Mouse (Mus musculus) lung, embryonic 14.5 days (tissue): ENCODE measurements around the gene Rgl3. TPM values are rescaled to one million over a fixed set of nuclear protein-coding genes. Genes with fewer than 3 reads are reported as not detected.

Experiments used
- ATAC-seq: fragments of 200-750 bp; cut with Nextera tagmentation; 2 replicates; pipeline ENCODE4 v1.8.0; 2017; ENCODE audit warnings: mild to moderate bottlenecking, moderate TSS enrichment, moderate library complexity; ENCODE audit not compliant: insufficient read depth
- DNase-seq: peaks from one replicate; pipeline ENCODE4 v3.0.0-alpha.2; 2015
- H3K27ac ChIP-seq: fragments of 300-500 bp; sonication (generic); 2 replicates; pipeline ENCODE4 v1.5.1; 2014; ENCODE audit warnings: low read depth, mild to moderate bottlenecking, moderate library complexity
- H3K27me3 ChIP-seq: fragments of 300-500 bp; sonication (generic); 2 replicates; pipeline ENCODE4 v1.6.1; 2014; ENCODE audit warnings: low read length, control low read depth; ENCODE audit not compliant: insufficient read depth
- H3K36me3 ChIP-seq: fragments of 300-500 bp; sonication (generic); 2 replicates; pipeline ENCODE4 v1.6.1; 2014; ENCODE audit warnings: control low read depth; ENCODE audit not compliant: insufficient read depth
- H3K4me1 ChIP-seq: fragments of 300-500 bp; sonication (generic); 2 replicates; pipeline ENCODE4 v1.6.1; 2014; ENCODE audit warnings: antibody characterized with exemption, control low read depth; ENCODE audit not compliant: insufficient read depth
- H3K4me2 ChIP-seq: fragments of 300-500 bp; sonication (generic); 2 replicates; pipeline ENCODE4 v1.6.1; 2014; ENCODE audit warnings: mild to moderate bottlenecking
- H3K4me3 ChIP-seq: fragments of 300-500 bp; sonication (generic); 2 replicates; pipeline ENCODE4 v1.5.1; 2014; ENCODE audit warnings: low read depth, low read length
- H3K9ac ChIP-seq: fragments of 300-500 bp; sonication (generic); 2 replicates; pipeline ENCODE4 v1.6.1; 2014
- H3K9me3 ChIP-seq: fragments of 300-500 bp; sonication (generic); 2 replicates; pipeline ENCODE4 v1.6.1; 2016; ENCODE audit warnings: low read depth, low read length, control low read depth
- CTCF ChIP-seq: IDR thresholded peaks from 2 replicates; pipeline ENCODE4 v1.5.1; 2016; ENCODE audit warnings: antibody characterized with exemption, low read depth
- WGBS: fragments of 180-500 bp; shearing (Covaris S2); extraction: QIAGEN DNeasy Blood & Tissue Kit; methylation state at CpG from one replicate; pipeline ENCODE4 v1.1.7; 2014; 5-methylcytosine and 5-hydroxymethylcytosine counted together
- polyA plus RNA-seq: library from polyadenylated mRNA; unstranded; fragments of >200 nt; fragmentation: Nextera tagmentation; extraction: Ambion mirVana; gene quantifications from 2 replicates; pipeline ENCODE4 v1.2.1, GENCODE M21; 2014

The Rgl3 gene
- polyA plus RNA-seq, 1 experiment from 2014 or later: 5.5 TPM

GRCm38 (mm10) chr9:21948790-21949189, 40.5 kb downstream of the Rgl3 start:
- Histone ChIP-seq H3K4me3 (no peak overlapping the region), H3K36me3 (no peaks in the 10 kb centered on the region), H3K27me3 (no peaks in the 10 kb centered on the region), H3K4me2 (no peak overlapping the region), H3K9ac (no peak overlapping the region), H3K9me3 (no peaks in the 10 kb centered on the region), H3K27ac (no peak overlapping the region), H3K4me1 (no peaks in the 10 kb centered on the region)
- no peak for TF ChIP-seq CTCF
- ATAC-seq: no peak
- 63% methylated on average over 6 of the region's 6 CpGs for WGBS
- DNase-seq: no peak

- WGBS: 47% methylated on average over 8 of the region's 8 CpGs
Measured at GRCm38 (mm10) chr9:21948146-21948545, 41.1 kb downstream of the Rgl3 start.

DNA sequence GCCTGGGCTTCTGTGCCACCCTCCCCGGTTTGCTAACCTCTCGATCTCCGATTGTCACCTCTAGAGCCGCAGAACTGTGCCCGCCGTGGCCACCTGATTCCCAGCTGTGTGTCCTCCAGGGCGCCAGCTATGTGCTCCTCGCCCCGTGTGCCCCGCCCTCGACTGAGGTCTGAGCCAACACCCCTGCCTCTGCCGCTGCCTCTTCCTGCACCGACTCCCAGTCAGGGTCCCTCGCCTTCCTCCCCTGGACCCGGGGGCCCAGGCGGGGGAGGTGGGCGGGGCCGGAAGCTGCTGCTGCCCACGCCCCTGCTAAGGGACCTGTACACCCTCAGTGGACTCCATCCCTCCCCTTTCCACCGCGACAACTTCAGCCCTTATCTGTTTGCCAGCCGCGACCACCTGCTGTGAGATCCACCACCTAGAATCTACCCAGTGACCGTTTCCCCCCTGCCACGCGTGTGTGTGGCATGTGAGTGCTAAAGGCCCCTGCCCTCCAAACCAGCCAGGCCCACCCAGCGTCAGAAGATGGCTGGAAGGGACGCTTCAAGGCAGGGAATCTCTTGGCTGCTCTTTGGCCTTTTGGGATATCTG, 41.6 kb downstream of the Rgl3 start:
- no peak for ATAC-seq
- Histone ChIP-seq H3K36me3 (no peaks in the 10 kb centered on the region), H3K9me3 (no peaks in the 10 kb centered on the region), H3K4me1 (no peaks in the 10 kb centered on the region), H3K9ac (no peak overlapping the region), H3K4me2 (no peak overlapping the region), H3K27ac (no peak overlapping the region), H3K4me3 (no peak overlapping the region), H3K27me3 (no peaks in the 10 kb centered on the region)
- DNase-seq: no peak
- WGBS: 6% methylated on average over 28 of the region's 28 CpGs
- TF ChIP-seq CTCF: no peak

More at GRCm38 (mm10) chr9:21948146-21948545, 41.1 kb downstream of the Rgl3 start:
- no peak overlapping the region for H3K4me3 ChIP-seq
- no peaks in the 10 kb centered on the region for H3K36me3 ChIP-seq
- DNase-seq: no peak
- no peak overlapping the region for H3K9ac ChIP-seq
- no peak overlapping the region for H3K27ac ChIP-seq
- H3K4me1 ChIP-seq: no peaks in the 10 kb centered on the region
- ATAC-seq: no peak
- TF ChIP-seq CTCF: no peak
- H3K9me3 ChIP-seq: no peaks in the 10 kb centered on the region
- H3K27me3 ChIP-seq: no peaks in the 10 kb centered on the region
- H3K4me2 ChIP-seq: no peak overlapping the region

GRCm38 (mm10) chr9:21944267-21944666, 45.0 kb downstream of the Rgl3 start:
- 11% methylated on average over 23 of the region's 23 CpGs for WGBS
- H3K9me3 ChIP-seq: no peaks in the 10 kb centered on the region
- no peak for ATAC-seq
- H3K4me3 ChIP-seq: no peak overlapping the region
- no peaks in the 10 kb centered on the region for H3K36me3 ChIP-seq
- H3K9ac ChIP-seq: no peak overlapping the region
- H3K4me1 ChIP-seq: no peaks in the 10 kb centered on the region
- no peaks in the 10 kb centered on the region for H3K27me3 ChIP-seq
- no peak overlapping the region for H3K27ac ChIP-seq
- H3K4me2 ChIP-seq: no peak overlapping the region
- TF ChIP-seq CTCF: no peak
- DNase-seq: peak; percentile 36

DNA sequence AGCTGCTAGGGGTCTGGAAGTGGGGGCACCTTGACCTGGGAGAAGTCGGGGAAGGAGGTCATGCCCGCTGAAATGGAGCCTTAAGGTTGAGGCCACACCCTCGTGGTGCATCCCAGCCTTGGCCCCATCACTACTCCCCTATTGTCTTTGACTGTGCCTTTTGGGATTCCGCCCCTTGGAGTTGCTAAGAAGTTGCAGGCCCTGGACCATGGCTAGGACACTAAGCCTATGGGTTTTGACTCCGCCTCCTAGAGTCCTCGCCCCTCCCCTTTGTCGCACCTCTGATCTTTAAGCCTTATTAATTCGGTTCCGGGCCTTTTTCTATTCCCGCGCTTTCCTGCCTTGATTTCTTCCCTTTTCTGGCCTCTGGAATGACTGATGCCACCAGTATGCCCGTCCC, 45.6 kb downstream of the Rgl3 start:
- no peak for TF ChIP-seq CTCF
- Histone ChIP-seq H3K4me3 (no peak overlapping the region), H3K9me3 (no peaks in the 10 kb centered on the region), H3K4me1 (no peaks in the 10 kb centered on the region), H3K9ac (no peak overlapping the region), H3K4me2 (no peak overlapping the region), H3K27ac (no peak overlapping the region), H3K27me3 (no peaks in the 10 kb centered on the region), H3K36me3 (no peaks in the 10 kb centered on the region)
- WGBS: 39% methylated on average over 12 of the region's 12 CpGs
- ATAC-seq (no peak), DNase-seq (no peak)

DNA sequence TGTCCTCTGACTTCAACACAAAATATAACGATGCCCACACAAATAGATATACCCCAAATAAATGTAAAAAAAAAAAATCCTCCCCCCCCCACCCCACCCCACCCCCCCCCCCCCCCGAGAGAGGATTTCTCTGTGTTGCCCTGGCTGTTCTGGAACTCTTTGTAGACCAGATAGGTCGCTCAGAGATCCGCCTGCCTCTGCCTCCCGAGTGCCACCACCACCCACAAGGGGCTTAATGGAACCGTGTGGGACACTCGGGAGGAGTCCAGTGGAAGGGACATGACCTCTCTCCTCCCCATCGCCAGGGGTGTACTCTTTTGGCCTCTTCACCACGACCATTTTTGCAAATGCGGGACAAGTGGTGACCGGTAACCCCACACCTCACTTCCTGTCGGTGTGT, 46.2 kb downstream of the Rgl3 start:
- no peak overlapping the region for H3K4me2 ChIP-seq
- 70% methylated on average over 12 of the region's 12 CpGs for WGBS
- no peak for ATAC-seq
- no peak for TF ChIP-seq CTCF
- H3K27ac ChIP-seq: no peak overlapping the region
- H3K9me3 ChIP-seq: no peaks in the 10 kb centered on the region
- no peak for DNase-seq
- H3K4me3 ChIP-seq: no peak overlapping the region
- no peaks in the 10 kb centered on the region for H3K36me3 ChIP-seq
- H3K4me1 ChIP-seq: no peaks in the 10 kb centered on the region
- H3K27me3 ChIP-seq: no peaks in the 10 kb centered on the region
- no peak overlapping the region for H3K9ac ChIP-seq

DNA sequence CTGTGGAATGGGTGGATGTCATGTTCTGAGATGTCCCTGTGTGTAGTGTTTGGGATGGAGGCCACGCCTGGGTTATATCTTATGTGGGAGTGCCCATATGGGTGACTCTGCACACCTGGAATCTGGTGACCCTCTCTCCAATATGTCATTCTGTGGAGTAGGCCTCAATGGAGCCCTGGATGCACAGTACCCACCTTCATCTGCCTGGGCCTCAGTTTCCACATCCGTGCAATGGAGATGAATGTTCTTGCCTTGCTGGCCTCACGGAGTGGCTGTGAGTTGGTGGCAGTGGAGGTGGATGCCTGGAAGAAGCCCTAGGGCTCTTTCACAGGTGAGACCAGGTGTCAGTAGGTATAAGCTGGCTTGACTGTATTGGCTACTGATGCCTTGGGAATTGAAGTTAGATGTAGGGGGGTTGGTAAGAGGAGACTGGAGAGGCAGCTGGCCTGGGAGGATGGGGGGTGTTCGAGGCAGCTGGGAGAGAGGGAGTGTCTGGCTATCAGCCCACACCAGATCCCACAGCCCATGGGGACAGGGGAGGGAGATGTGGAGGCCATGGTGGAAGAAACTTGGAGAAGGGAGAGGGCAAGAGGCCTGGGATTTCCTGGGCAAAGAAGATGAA, 50.9 kb downstream of the Rgl3 start:
- 79% methylated on average over 4 of the region's 4 CpGs for WGBS
- no peak for TF ChIP-seq CTCF
- H3K27me3 ChIP-seq: no peaks in the 10 kb centered on the region

More for the DNA sequence above, 50.9 kb downstream of the Rgl3 start:
- Histone ChIP-seq H3K36me3 (no peaks in the 10 kb centered on the region), H3K9ac (no peak overlapping the region), H3K4me1 (peaks cover 3% of the 10 kb centered on the region; the same call in 1 of the 2 replicates), H3K4me3 (no peak overlapping the region), H3K27ac (no peak overlapping the region), H3K4me2 (no peak overlapping the region), H3K9me3 (no peaks in the 10 kb centered on the region)
- DNase-seq (no peak), ATAC-seq (no peak)
